Comparison of ENCODE assay signal across 12 mouse cellular contexts in the genomic region with DNA sequence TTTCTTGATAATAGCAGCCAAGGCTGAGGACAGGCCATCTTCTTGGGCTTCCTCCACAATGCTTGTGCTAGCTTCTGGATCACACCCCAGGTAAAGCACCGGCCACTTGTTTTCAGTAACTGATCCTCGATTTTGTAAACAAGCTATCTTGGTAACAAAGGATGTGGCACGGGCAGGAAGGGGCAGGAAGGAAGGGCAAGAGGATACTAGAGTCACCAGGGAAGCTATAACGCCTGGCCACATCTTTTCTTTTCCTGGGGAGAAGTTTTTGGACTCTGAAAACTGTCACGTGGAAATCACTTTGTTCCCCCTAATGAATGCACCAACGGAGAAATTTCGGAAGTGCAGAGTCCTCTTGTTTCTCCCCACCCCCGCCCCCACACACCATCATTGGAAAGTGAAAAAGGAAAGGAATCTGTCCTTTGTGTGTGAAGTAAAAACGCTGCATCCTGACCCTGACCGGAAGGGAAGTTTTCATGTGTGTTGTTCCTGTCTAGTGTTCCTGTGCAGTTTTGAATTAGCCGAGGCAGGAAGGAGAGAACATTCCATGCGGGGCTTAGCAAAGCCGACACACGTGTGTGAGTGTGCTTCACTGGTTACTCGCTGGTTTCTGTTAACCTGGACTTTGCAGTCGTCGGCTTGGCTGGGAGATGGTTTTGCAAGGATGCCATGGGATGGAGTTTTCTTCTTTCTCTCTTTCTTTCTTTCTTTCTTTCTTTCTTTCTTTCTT.
DNase-seq lines count a peak whose midpoint lies in the region; ATAC-seq and TF ChIP-seq lines count a peak whose summit lies in the region.
"Had no signal": no experiment of that assay in that cellular context is flagged by ENCODE, and none has a peak within 500 bp of the region (broad histone marks: within the 10 kb centered on the region; RNA-seq: fewer than 3 reads in every experiment).

No protein-coding gene starts in this region.

- H3K36me3 ChIP-seq in kidney, adult 2 months (ENCODE audit: control insufficient read depth, insufficient read depth, low read length): no peaks in the 10 kb centered on the region
- H3K36me3 ChIP-seq in kidney, embryonic 16.5 days (ENCODE audit: insufficient read depth, low read length): no peaks in the 10 kb centered on the region
- H3K36me3 ChIP-seq in heart, embryonic 16.5 days (ENCODE audit: control insufficient read depth, insufficient read depth): no peaks in the 10 kb centered on the region
- H3K36me3 ChIP-seq in liver, postnatal 0 days (replicated peaks; ENCODE audit: insufficient read depth, low read length): no peaks in the 10 kb centered on the region
- H3K36me3 ChIP-seq: hindbrain, embryonic 12.5 days; limb, embryonic 15.5 days had no signal

- peak; percentile 14 to 49 for DNase-seq in adrenal gland, adult (ENCODE audit: inconsistent age in 2 of 2, low spot score in 1 of 2)
- no peak for DNase-seq in adrenal gland, postnatal 25 days
- peak; percentile 50 for DNase-seq in kidney, adult 2 months
- no peak for DNase-seq in liver, postnatal 0 days
- DNase-seq in cerebellum, adult 18-20 months: no peak
- DNase-seq: cerebellum, postnatal 25 days; forebrain, postnatal 0 days had no signal

- no peak overlapping the region for H3K27ac ChIP-seq in kidney, adult 2 months (ENCODE audit: insufficient read depth, low read depth, low read length)
- no peak overlapping the region for H3K27ac ChIP-seq in kidney, embryonic 16.5 days (ENCODE audit: low read length)
- H3K27ac ChIP-seq in heart, embryonic 16.5 days (ENCODE audit: low read length): no peak overlapping the region
- no peak overlapping the region for H3K27ac ChIP-seq in liver, postnatal 0 days (ENCODE audit: low read depth)
- H3K27ac ChIP-seq: hindbrain, embryonic 12.5 days; limb, embryonic 15.5 days had no signal

- no peaks in the 10 kb centered on the region for H3K4me1 ChIP-seq in kidney, adult 2 months (ENCODE audit: control insufficient read depth, insufficient read depth, low read length)
- no peaks in the 10 kb centered on the region for H3K4me1 ChIP-seq in kidney, embryonic 16.5 days (ENCODE audit: insufficient read depth, low read length)
- H3K4me1 ChIP-seq in heart, embryonic 16.5 days (ENCODE audit: control insufficient read depth, insufficient read depth, low read length): no peaks in the 10 kb centered on the region
- H3K4me1 ChIP-seq in liver, postnatal 0 days (ENCODE audit: insufficient read depth): no peaks in the 10 kb centered on the region
- H3K4me1 ChIP-seq: hindbrain, embryonic 12.5 days; limb, embryonic 15.5 days had no signal

- 0 out of 2 replicates have a peak, but pooled peaks cover 3% of the 10 kb centered on the region for H3K9me3 ChIP-seq in kidney, embryonic 16.5 days (ENCODE audit: low read length)
- no peaks in the 10 kb centered on the region for H3K9me3 ChIP-seq in heart, embryonic 16.5 days (replicated peaks; ENCODE audit: control insufficient read depth, low read length)
- no peaks in the 10 kb centered on the region for H3K9me3 ChIP-seq in liver, postnatal 0 days (ENCODE audit: low read length)
- H3K9me3 ChIP-seq: hindbrain, embryonic 12.5 days; limb, embryonic 15.5 days had no signal

- TF ChIP-seq POLR2A in kidney, adult 2 months (IDR thresholded peaks at IDR 0.05; ENCODE audit: low read depth, low read length): no peak

- TF ChIP-seq EP300 in liver, postnatal 0 days (IDR thresholded peaks at IDR 0.05; ENCODE audit: low read depth): no peak

- H3K27me3 ChIP-seq in kidney, adult 2 months (replicated peaks; ENCODE audit: control insufficient read depth, insufficient read depth, low read length): no peaks in the 10 kb centered on the region
- no peaks in the 10 kb centered on the region for H3K27me3 ChIP-seq in kidney, embryonic 16.5 days (ENCODE audit: insufficient read depth, low read length)
- H3K27me3 ChIP-seq in heart, embryonic 16.5 days (ENCODE audit: control insufficient read depth, insufficient read depth, low read length): no peaks in the 10 kb centered on the region
- no peaks in the 10 kb centered on the region for H3K27me3 ChIP-seq in liver, postnatal 0 days (ENCODE audit: insufficient read depth, low read length)
- H3K27me3 ChIP-seq: hindbrain, embryonic 12.5 days had no signal

- no peak for TF ChIP-seq CTCF in kidney, adult 2 months (conservative IDR thresholded peaks at IDR 0.05; ENCODE audit: insufficient read depth, insufficient read length, low read depth, low read length)
- TF ChIP-seq CTCF in liver, postnatal 0 days (IDR thresholded peaks at IDR 0.05; ENCODE audit: low read depth): no peak

- no peak overlapping the region for H3K4me3 ChIP-seq in kidney, adult 2 months (ENCODE audit: insufficient read depth, low read depth, low read length)
- H3K4me3 ChIP-seq in kidney, embryonic 16.5 days (ENCODE audit: low read length): no peak overlapping the region
- H3K4me3 ChIP-seq in heart, embryonic 16.5 days (ENCODE audit: low read length): no peak overlapping the region
- no peak overlapping the region for H3K4me3 ChIP-seq in liver, postnatal 0 days (ENCODE audit: low read depth, low read length)
- H3K4me3 ChIP-seq: hindbrain, embryonic 12.5 days; limb, embryonic 15.5 days had no signal

- WGBS in kidney, adult 2 months: 27% methylated on average over 17 of the region's 17 CpGs
- WGBS in kidney, embryonic 16.5 days: 39% methylated on average over 17 of the region's 17 CpGs
- WGBS in heart, embryonic 16.5 days: 38% methylated on average over 17 of the region's 17 CpGs
- WGBS in liver, postnatal 0 days (ENCODE audit: insufficient replicate concordance): 18% methylated on average over 17 of the region's 17 CpGs

- no peak overlapping the region for H3K9ac ChIP-seq in kidney, embryonic 16.5 days (replicated peaks; ENCODE audit: low read length)
- no peak overlapping the region for H3K9ac ChIP-seq in heart, embryonic 16.5 days (ENCODE audit: low read length)
- H3K9ac ChIP-seq in liver, postnatal 0 days (replicated peaks): no peak overlapping the region
- H3K9ac ChIP-seq: forebrain, postnatal 0 days; hindbrain, embryonic 12.5 days; limb, embryonic 15.5 days had no signal

- no peak overlapping the region for H3K4me2 ChIP-seq in kidney, embryonic 16.5 days (replicated peaks; ENCODE audit: low read depth, low read length)
- H3K4me2 ChIP-seq in heart, embryonic 16.5 days (ENCODE audit: low read depth, low read length): peak overlapping the region; percentile 32
- H3K4me2 ChIP-seq in liver, postnatal 0 days (ENCODE audit: low read depth, low read length): no peak overlapping the region
- H3K4me2 ChIP-seq: hindbrain, embryonic 12.5 days; limb, embryonic 15.5 days had no signal

- no peak for ATAC-seq in kidney, embryonic 16.5 days (ENCODE audit: low FRiP score, low TSS enrichment)
- ATAC-seq in heart, embryonic 16.5 days (replicated peaks; ENCODE audit: extremely low read depth, insufficient read depth, low FRiP score): no peak
- peak; percentile 25; the same call in 1 of the 2 replicates for ATAC-seq in liver, postnatal 0 days
- ATAC-seq in monocyte, adult 5-6 weeks (replicated peaks; ENCODE audit: insufficient number of reproducible peaks, low FRiP score, low TSS enrichment, poor library complexity, severe bottlenecking): no peak
- ATAC-seq: forebrain, postnatal 0 days had no signal

Comparison
In these comparisons a context has a peak if more than half of its experiments do, and no peak if none do; other contexts are left out.
1. DNase-seq: peak in adrenal gland, adult (2 of 2) and kidney, adult 2 months (single experiment); none in adrenal gland, postnatal 25 days (single experiment), liver, postnatal 0 days (single experiment) and cerebellum, adult 18-20 months (0 of 2).